In the genomic region with DNA sequence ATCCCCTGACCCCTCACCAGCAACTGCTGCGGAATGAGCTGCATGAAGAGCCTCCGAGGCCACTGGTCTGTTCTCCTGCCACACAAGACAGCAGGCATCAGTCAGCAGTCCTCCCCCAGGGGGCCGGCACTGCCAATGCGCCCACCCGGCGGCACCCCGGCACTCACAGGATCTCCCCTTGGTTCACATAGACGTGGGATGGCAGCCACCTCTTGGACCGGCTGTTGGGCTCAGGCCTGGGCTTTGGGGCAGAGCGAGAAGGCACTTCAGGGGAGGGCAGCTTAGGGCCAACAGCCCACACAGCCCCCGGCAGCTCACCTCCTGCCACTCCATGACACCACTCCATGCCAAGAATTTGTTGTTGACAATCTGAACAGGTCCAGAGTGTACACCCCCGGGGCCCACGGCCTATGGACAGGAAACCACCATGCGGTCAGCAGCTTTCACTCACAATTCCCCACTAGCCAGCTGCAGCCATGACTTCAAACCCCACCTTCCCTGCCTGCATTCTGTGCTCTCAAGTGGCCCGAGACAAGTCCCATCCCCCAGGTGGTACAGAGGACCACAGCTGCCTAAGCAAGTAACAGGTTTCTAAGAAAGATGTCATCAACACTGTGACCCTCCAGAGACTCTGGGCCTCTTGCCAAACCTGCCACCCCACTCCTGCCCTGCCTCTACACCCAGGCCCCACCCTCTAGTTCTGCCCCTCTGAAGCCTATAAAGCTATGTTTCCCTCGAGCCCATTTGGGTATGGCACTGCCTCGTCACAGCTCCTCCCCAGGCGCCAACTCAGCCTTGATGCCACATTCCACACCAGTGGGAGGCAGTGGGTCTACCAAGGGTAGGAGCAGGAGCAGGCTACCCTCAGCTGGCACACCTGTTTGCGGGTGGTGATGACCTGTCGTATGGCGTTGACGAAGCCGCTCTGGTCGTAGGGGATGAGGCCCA, we compare ENCODE assay signal across 8 mouse cellular contexts. TPM values are rescaled to one million over a fixed set of nuclear protein-coding genes. Genes with fewer than 3 reads are reported as not detected.
DNase-seq lines count a peak whose midpoint lies in the region; ATAC-seq and TF ChIP-seq lines count a peak whose summit lies in the region.

No protein-coding gene starts in this region.

- ATAC-seq in heart, embryonic 13.5 days (ENCODE audit: extremely low read depth, insufficient number of reproducible peaks, low FRiP score, low TSS enrichment): no peak
- ATAC-seq in G1E (ENCODE audit: extremely low read depth, insufficient number of reproducible peaks, low FRiP score, poor library complexity, severe bottlenecking): no peak
- ATAC-seq in lung, embryonic 14.5 days (ENCODE audit: insufficient read depth): no peak
- ATAC-seq in activated CD4-positive, CD25-positive, alpha-beta regulatory T cell, adult 4 months: no peak
- ATAC-seq in forebrain, embryonic 12.5 days (ENCODE audit: low FRiP score): no peak

- no peaks in the 10 kb centered on the region for H3K9me3 ChIP-seq in heart, embryonic 13.5 days
- H3K9me3 ChIP-seq in G1E (replicated peaks): peaks cover 4% of the 10 kb centered on the region; the same call in 1 of the 2 replicates
- no peaks in the 10 kb centered on the region for H3K9me3 ChIP-seq in embryonic facial prominence, embryonic 10.5 days
- H3K9me3 ChIP-seq in lung, embryonic 14.5 days (ENCODE audit: low read depth, low read length): no peaks in the 10 kb centered on the region
- no peaks in the 10 kb centered on the region for H3K9me3 ChIP-seq in forebrain, embryonic 12.5 days

- no peaks in the 10 kb centered on the region for H3K27me3 ChIP-seq in heart, embryonic 13.5 days (replicated peaks)
- no peaks in the 10 kb centered on the region for H3K27me3 ChIP-seq in G1E (ENCODE audit: insufficient read depth, low read length)
- no peaks in the 10 kb centered on the region for H3K27me3 ChIP-seq in embryonic facial prominence, embryonic 10.5 days (replicated peaks; ENCODE audit: low read depth, poor library complexity, severe bottlenecking)
- H3K27me3 ChIP-seq in lung, embryonic 14.5 days (ENCODE audit: insufficient read depth, low read length): no peaks in the 10 kb centered on the region
- no peaks in the 10 kb centered on the region for H3K27me3 ChIP-seq in forebrain, embryonic 12.5 days

- H3K36me3 ChIP-seq in heart, embryonic 13.5 days: peaks cover 51% of the 10 kb centered on the region
- H3K36me3 ChIP-seq in G1E (replicated peaks): peaks cover 81% of the 10 kb centered on the region
- H3K36me3 ChIP-seq in embryonic facial prominence, embryonic 10.5 days (replicated peaks): peaks cover 84% of the 10 kb centered on the region
- H3K36me3 ChIP-seq in lung, embryonic 14.5 days (ENCODE audit: insufficient read depth): peaks cover 53% of the 10 kb centered on the region
- H3K36me3 ChIP-seq in forebrain, embryonic 12.5 days (replicated peaks): peaks cover 60% of the 10 kb centered on the region

- TF ChIP-seq CTCF in G1E (IDR thresholded peaks at IDR 0.05; ENCODE audit: low read depth, low read length): no peak
- TF ChIP-seq CTCF in lung, embryonic 14.5 days (IDR thresholded peaks at IDR 0.05; ENCODE audit: low read depth): no peak

- H3K4me1 ChIP-seq in heart, embryonic 13.5 days: peaks cover 61% of the 10 kb centered on the region
- peaks cover 79% of the 10 kb centered on the region for H3K4me1 ChIP-seq in G1E (ENCODE audit: insufficient read depth, low read depth, low read length)
- H3K4me1 ChIP-seq in embryonic facial prominence, embryonic 10.5 days: peaks cover 58% of the 10 kb centered on the region
- H3K4me1 ChIP-seq in lung, embryonic 14.5 days (ENCODE audit: insufficient read depth): peaks cover 24% of the 10 kb centered on the region
- peaks cover 51% of the 10 kb centered on the region for H3K4me1 ChIP-seq in forebrain, embryonic 12.5 days

- no peak for DNase-seq in heart, adult 8-10 months (ENCODE audit: low spot score)
- DNase-seq in G1E (ENCODE audit: low spot score): peak; percentile 62
- DNase-seq in embryonic facial prominence, embryonic 10.5 days (ENCODE audit: low spot score): no peak
- no peak for DNase-seq in lung, embryonic 14.5 days
- no peak for DNase-seq in embryo, embryonic 10.5 days (ENCODE audit: low spot score)

- peak overlapping the region; percentile 92 for H3K4me2 ChIP-seq in heart, embryonic 13.5 days
- H3K4me2 ChIP-seq in lung, embryonic 14.5 days: peak overlapping the region; percentile 68; the same call in 1 of the 2 replicates
- no peak overlapping the region for H3K4me2 ChIP-seq in forebrain, embryonic 12.5 days

- peak overlapping the region; percentile 77 for H3K27ac ChIP-seq in heart, embryonic 13.5 days (replicated peaks)
- H3K27ac ChIP-seq in embryonic facial prominence, embryonic 10.5 days (replicated peaks): no peak overlapping the region
- peak overlapping the region; percentile 78; the same call in 1 of the 2 replicates for H3K27ac ChIP-seq in lung, embryonic 14.5 days (ENCODE audit: low read depth)
- H3K27ac ChIP-seq in forebrain, embryonic 12.5 days: no peak overlapping the region

- peak overlapping the region; percentile 98 for H3K9ac ChIP-seq in heart, embryonic 13.5 days
- H3K9ac ChIP-seq in lung, embryonic 14.5 days: no peak overlapping the region
- no peak overlapping the region for H3K9ac ChIP-seq in forebrain, embryonic 12.5 days

- H3K4me3 ChIP-seq in heart, embryonic 13.5 days: no peak overlapping the region
- H3K4me3 ChIP-seq in G1E (ENCODE audit: low read depth, low read length): no peak overlapping the region; the same call in 1 of the 2 replicates
- H3K4me3 ChIP-seq in embryonic facial prominence, embryonic 10.5 days: peak overlapping the region; percentile 27; the same call in 1 of the 2 replicates
- no peak overlapping the region for H3K4me3 ChIP-seq in lung, embryonic 14.5 days (ENCODE audit: low read depth, low read length)
- H3K4me3 ChIP-seq in forebrain, embryonic 12.5 days (replicated peaks): no peak overlapping the region; the same call in 1 of the 2 replicates

- 70% methylated on average over 24 of the region's 24 CpGs for WGBS in heart, embryonic 13.5 days
- WGBS in embryonic facial prominence, embryonic 10.5 days: 88% methylated on average over 24 of the region's 24 CpGs
- WGBS in lung, embryonic 14.5 days: 75% methylated on average over 24 of the region's 24 CpGs
- 88% methylated on average over 24 of the region's 24 CpGs for WGBS in forebrain, embryonic 12.5 days

RNA-seq across cellular contexts. Expression of gene Ptov1, which starts 4.7 kb away (rescaled TPM):
- 256 and 266 TPM in 2 replicates for polyA plus RNA-seq in heart, embryonic 13.5 days (2015; fragmentation: Nextera tagmentation; extraction: Ambion mirVana)
- 100 to 1,000 TPM; 178 to 199 (median 189) TPM for total RNA-seq in heart, adult 8-10 months (2022)
- 65.9 and 75.4 TPM in 2 replicates for total RNA-seq in G1E (2014; fragmentation: Nextera tagmentation)
- total RNA-seq in G1E (2017): 27.2 and 33.2 TPM in 2 replicates
- 145 and 150 TPM in 2 replicates for polyA plus RNA-seq in G1E (2012)
- 514 and 525 TPM in 2 replicates for polyA plus RNA-seq in embryonic facial prominence, embryonic 10.5 days (2016; fragmentation: Nextera tagmentation; extraction: Ambion mirVana)
- 386 and 443 TPM in 2 replicates for polyA plus RNA-seq in lung, embryonic 14.5 days (2014; fragmentation: Nextera tagmentation; extraction: Ambion mirVana)
- 1 to 10 TPM; 1.3 to 2.3 TPM for polyA plus RNA-seq in activated CD4-positive, CD25-positive, alpha-beta regulatory T cell, adult 4 months (2017; shearing (Covaris generic))
- 595 and 609 TPM in 2 replicates for polyA plus RNA-seq in forebrain, embryonic 12.5 days (2016; fragmentation: Nextera tagmentation; extraction: Ambion mirVana)

RNA-seq across cellular contexts. Expression of gene Pnkp, which starts 7.9 kb away (rescaled TPM):
- polyA plus RNA-seq in heart, embryonic 13.5 days (2015; fragmentation: Nextera tagmentation; extraction: Ambion mirVana): 24.0 and 24.3 TPM in 2 replicates
- 10 to 100 TPM; 17.8 to 20.6 (median 19.6) TPM for total RNA-seq in heart, adult 8-10 months (2022)
- 20.5 and 35.8 TPM in 2 replicates for total RNA-seq in G1E (2014; fragmentation: Nextera tagmentation)
- total RNA-seq in G1E (2017): 28.2 and 36.2 TPM in 2 replicates
- polyA plus RNA-seq in G1E (2012): 33.0 and 35.9 TPM in 2 replicates
- polyA plus RNA-seq in embryonic facial prominence, embryonic 10.5 days (2016; fragmentation: Nextera tagmentation; extraction: Ambion mirVana): 34.4 and 36.3 TPM in 2 replicates
- 30.3 and 30.7 TPM in 2 replicates for polyA plus RNA-seq in lung, embryonic 14.5 days (2014; fragmentation: Nextera tagmentation; extraction: Ambion mirVana)
- 10 to 100 TPM; 41.4 to 48.8 TPM for polyA plus RNA-seq in activated CD4-positive, CD25-positive, alpha-beta regulatory T cell, adult 4 months (2017; shearing (Covaris generic))
- polyA plus RNA-seq in forebrain, embryonic 12.5 days (2016; fragmentation: Nextera tagmentation; extraction: Ambion mirVana): 37.8 and 39.1 TPM in 2 replicates

RNA-seq across cellular contexts. Expression of gene Tbc1d17, which starts 16.0 kb away (rescaled TPM):
- polyA plus RNA-seq in heart, embryonic 13.5 days (2015; fragmentation: Nextera tagmentation; extraction: Ambion mirVana): 56.1 and 57.0 TPM in 2 replicates
- 10 to 100 TPM; 40.7 to 59.5 (median 51.5) TPM for total RNA-seq in heart, adult 8-10 months (2022)
- total RNA-seq in G1E (2014; fragmentation: Nextera tagmentation): 32.3 and 33.5 TPM in 2 replicates
- total RNA-seq in G1E (2017): 25.7 and 33.5 TPM in 2 replicates
- polyA plus RNA-seq in G1E (2012): 65.4 and 75.7 TPM in 2 replicates
- polyA plus RNA-seq in embryonic facial prominence, embryonic 10.5 days (2016; fragmentation: Nextera tagmentation; extraction: Ambion mirVana): 77.2 and 82.7 TPM in 2 replicates
- polyA plus RNA-seq in lung, embryonic 14.5 days (2014; fragmentation: Nextera tagmentation; extraction: Ambion mirVana): 60.1 and 73.7 TPM in 2 replicates
- 10 to 100 TPM; 41.0 to 63.7 TPM for polyA plus RNA-seq in activated CD4-positive, CD25-positive, alpha-beta regulatory T cell, adult 4 months (2017; shearing (Covaris generic))
- 80.7 and 83.8 TPM in 2 replicates for polyA plus RNA-seq in forebrain, embryonic 12.5 days (2016; fragmentation: Nextera tagmentation; extraction: Ambion mirVana)

RNA-seq across cellular contexts. Expression of gene Akt1s1, which starts 16.1 kb away (rescaled TPM):
- polyA plus RNA-seq in heart, embryonic 13.5 days (2015; fragmentation: Nextera tagmentation; extraction: Ambion mirVana): 96.5 and 101 TPM in 2 replicates
- 10 to 100 TPM; 64.3 to 76.2 (median 70.5) TPM for total RNA-seq in heart, adult 8-10 months (2022)
- total RNA-seq in G1E (2014; fragmentation: Nextera tagmentation) (13.3 and 14.4 TPM in 2 replicates), G1E (2017) (23.7 and 32.5 TPM in 2 replicates)
- 290 and 566 TPM in 2 replicates for polyA plus RNA-seq in G1E (2012)
- polyA plus RNA-seq in embryonic facial prominence, embryonic 10.5 days (2016; fragmentation: Nextera tagmentation; extraction: Ambion mirVana): 92.2 and 95.4 TPM in 2 replicates
- 61.9 and 76.9 TPM in 2 replicates for polyA plus RNA-seq in lung, embryonic 14.5 days (2014; fragmentation: Nextera tagmentation; extraction: Ambion mirVana)
- polyA plus RNA-seq in activated CD4-positive, CD25-positive, alpha-beta regulatory T cell, adult 4 months (2017; shearing (Covaris generic)): 1 to 10 TPM; 3.0 to 4.7 TPM
- polyA plus RNA-seq in forebrain, embryonic 12.5 days (2016; fragmentation: Nextera tagmentation; extraction: Ambion mirVana): 95.2 and 96.0 TPM in 2 replicates

RNA-seq across cellular contexts. Expression of gene Med25, which starts 27.6 kb away (rescaled TPM):
- 72.6 and 73.1 TPM in 2 replicates for polyA plus RNA-seq in heart, embryonic 13.5 days (2015; fragmentation: Nextera tagmentation; extraction: Ambion mirVana)
- total RNA-seq in heart, adult 8-10 months (2022): 10 to 100 TPM; 79.8 to 88.1 (median 85.0) TPM
- total RNA-seq in G1E (2014; fragmentation: Nextera tagmentation) (77.5 and 96.6 TPM in 2 replicates), G1E (2017) (14.0 and 16.5 TPM in 2 replicates)
- 367 and 482 TPM in 2 replicates for polyA plus RNA-seq in G1E (2012)
- 135 and 146 TPM in 2 replicates for polyA plus RNA-seq in embryonic facial prominence, embryonic 10.5 days (2016; fragmentation: Nextera tagmentation; extraction: Ambion mirVana)
- polyA plus RNA-seq in lung, embryonic 14.5 days (2014; fragmentation: Nextera tagmentation; extraction: Ambion mirVana): 77.9 and 79.5 TPM in 2 replicates
- 10 to 100 TPM; 12.2 to 20.1 TPM for polyA plus RNA-seq in activated CD4-positive, CD25-positive, alpha-beta regulatory T cell, adult 4 months (2017; shearing (Covaris generic))
- 172 and 178 TPM in 2 replicates for polyA plus RNA-seq in forebrain, embryonic 12.5 days (2016; fragmentation: Nextera tagmentation; extraction: Ambion mirVana)

Comparison
In these comparisons a context has a peak if more than half of its experiments do, and no peak if none do; other contexts are left out.
1. H3K27ac ChIP-seq: peak in heart, embryonic 13.5 days (single experiment) and lung, embryonic 14.5 days (single experiment); none in embryonic facial prominence, embryonic 10.5 days (single experiment) and forebrain, embryonic 12.5 days (single experiment).
2. RNA of gene Ptov1, which starts 4.7 kb away (polyA plus RNA-seq): 595 to 609 TPM in forebrain, embryonic 12.5 days, 514 to 525 TPM in embryonic facial prominence, embryonic 10.5 days, 386 to 443 TPM in lung, embryonic 14.5 days, 256 to 266 TPM in heart, embryonic 13.5 days and 145 to 150 TPM in G1E; 1.3 to 2.3 TPM in activated CD4-positive, CD25-positive, alpha-beta regulatory T cell, adult 4 months; every median in the first group is over 10 times any median in the second.